ENCODE assay signal across 17 mouse cellular contexts in genomic region chr12:109874466-109874865, GRCm38 (mm10).
"Had no signal": no experiment of that assay in that cellular context is flagged by ENCODE, and none has a peak within 500 bp of the region (broad histone marks: within the 10 kb centered on the region; RNA-seq: fewer than 3 reads in every experiment).

No protein-coding gene starts in this region.

- H3K4me2 ChIP-seq: neural tube, embryonic 12.5 days; neural tube, embryonic 13.5 days; neural tube, embryonic 15.5 days; stomach, embryonic 15.5 days had no signal

- H3K9ac ChIP-seq: neural tube, embryonic 12.5 days; neural tube, embryonic 13.5 days; neural tube, embryonic 15.5 days; stomach, embryonic 15.5 days had no signal

- H3K27ac ChIP-seq: neural tube, embryonic 12.5 days; neural tube, embryonic 13.5 days; neural tube, embryonic 15.5 days; stomach, embryonic 15.5 days; stomach, postnatal 0 days had no signal

- H3K4me3 ChIP-seq: neural tube, embryonic 12.5 days; neural tube, embryonic 13.5 days; neural tube, embryonic 15.5 days; stomach, embryonic 15.5 days had no signal

- DNase-seq: retina, postnatal 1 day; right cerebral cortex, adult 18-20 months; right cerebral cortex, postnatal 14 days; right cerebral cortex, postnatal 25 days; right cerebral cortex, postnatal 4 days; spleen, adult 18-20 months; thymus, adult 18-20 months; thymus, adult 2 months; thymus, postnatal 14 days; thymus, postnatal 25 days; thymus, postnatal 36 days; thymus, postnatal 4 days had no signal

- H3K4me1 ChIP-seq: neural tube, embryonic 12.5 days; neural tube, embryonic 13.5 days; neural tube, embryonic 15.5 days; stomach, embryonic 15.5 days had no signal

- H3K9me3 ChIP-seq: neural tube, embryonic 12.5 days; neural tube, embryonic 13.5 days; neural tube, embryonic 15.5 days; stomach, embryonic 15.5 days had no signal

- H3K36me3 ChIP-seq: neural tube, embryonic 12.5 days; neural tube, embryonic 13.5 days; neural tube, embryonic 15.5 days; stomach, embryonic 15.5 days had no signal

- H3K27me3 ChIP-seq: neural tube, embryonic 12.5 days; neural tube, embryonic 13.5 days; neural tube, embryonic 15.5 days; stomach, embryonic 15.5 days had no signal
